Mouse (Mus musculus) spleen, adult 2 months (tissue): ENCODE data around the gene Slc29a1. TPM values are rescaled to one million over a fixed set of nuclear protein-coding genes. Genes with fewer than 3 reads are reported as not detected.

ENCODE experiments used
- DNase-seq, 2 experiments: peaks; one replicate each; pipeline versions ENCODE4 v3.0.0 to v3.0.0-alpha.2; 2012 to 2021; ENCODE audit warnings: low spot score in 2 of 2, low read depth in 1 of 2
- H3K27ac ChIP-seq: fragments of 200-500 bp; 2 replicates; pipeline ENCODE4 v1.5.1; 2012; ENCODE audit warnings: low read length, inconsistent platforms; ENCODE audit not compliant: insufficient read depth
- H3K27me3 ChIP-seq: fragments of 200-500 bp; 2 replicates; pipeline ENCODE4 v1.6.1; 2012; ENCODE audit warnings: mild to moderate bottlenecking, moderate library complexity, low read length, inconsistent platforms; ENCODE audit not compliant: control insufficient read depth, insufficient read depth
- H3K36me3 ChIP-seq: fragments of 200-500 bp; 2 replicates; pipeline ENCODE4 v1.6.1; 2012; ENCODE audit warnings: mild to moderate bottlenecking, low read length, inconsistent platforms; ENCODE audit not compliant: control insufficient read depth, insufficient read depth
- H3K4me1 ChIP-seq: fragments of 200-500 bp; 2 replicates; pipeline ENCODE4 v1.6.1; 2011; ENCODE audit warnings: inconsistent platforms; ENCODE audit not compliant: control insufficient read depth, insufficient read depth, insufficient read length
- H3K4me3 ChIP-seq: fragments of 200-500 bp; 2 replicates; pipeline ENCODE4 v1.5.1; 2011; ENCODE audit warnings: mild to moderate bottlenecking, inconsistent platforms; ENCODE audit not compliant: insufficient read depth, insufficient read length; ENCODE audit errors: extremely low read depth
- CTCF ChIP-seq: fragments of 200-500 bp; IDR thresholded peaks from 2 replicates; pipeline ENCODE4 v1.5.1; 2011; ENCODE audit warnings: mild to moderate bottlenecking, inconsistent platforms; ENCODE audit not compliant: insufficient read depth, insufficient read length, insufficient replicate concordance; ENCODE audit errors: extremely low read depth
- POLR2A ChIP-seq: fragments of 200-500 bp; IDR thresholded peaks from 2 replicates; pipeline ENCODE4 v1.6.1; 2011; ENCODE audit warnings: low read depth, low read length, inconsistent platforms
- WGBS: fragments of 180-500 bp; shearing (Covaris S2); methylation state at CpG from one replicate; pipeline ENCODE4 v1.1.7; 2018; 5-methylcytosine and 5-hydroxymethylcytosine counted together
- polyA plus RNA-seq: library from polyadenylated mRNA; depleted of rRNA; stranded (reverse); fragments of >200 nt; gene quantifications from 2 replicates; pipeline ENCODE4 v1.2.3, GENCODE M21; 2012

Gene Slc29a1
- polyA plus RNA-seq, 1 experiment: 122 TPM

GRCm38 (mm10) chr17:45589844-45590243 is 9.6 kb downstream of the Slc29a1 start:
- Histone ChIP-seq H3K4me1 (peaks cover 9% of the 10 kb centered on the region; the same call in 1 of the 2 replicates), H3K4me3 (no peak overlapping the region), H3K27me3 (no peaks in the 10 kb centered on the region), H3K27ac (no peak overlapping the region), H3K36me3 (no peaks in the 10 kb centered on the region)
- TF ChIP-seq POLR2A (no peak), CTCF (no peak)
- 90% methylated on average over 8 of the region's 8 CpGs for WGBS
- DNase-seq: no peak

GRCm38 (mm10) chr17:45589236-45589635 is 10.2 kb downstream of the Slc29a1 start:
- TF ChIP-seq CTCF: no peak
- TF ChIP-seq POLR2A: no peak
- DNase-seq: no peak
- Histone ChIP-seq H3K4me3 (no peak overlapping the region), H3K27me3 (no peaks in the 10 kb centered on the region), H3K27ac (no peak overlapping the region), H3K36me3 (no peaks in the 10 kb centered on the region), H3K4me1 (peaks cover 7% of the 10 kb centered on the region; the same call in 1 of the 2 replicates)
- 98% methylated on average over 7 of the region's 7 CpGs for WGBS

DNA sequence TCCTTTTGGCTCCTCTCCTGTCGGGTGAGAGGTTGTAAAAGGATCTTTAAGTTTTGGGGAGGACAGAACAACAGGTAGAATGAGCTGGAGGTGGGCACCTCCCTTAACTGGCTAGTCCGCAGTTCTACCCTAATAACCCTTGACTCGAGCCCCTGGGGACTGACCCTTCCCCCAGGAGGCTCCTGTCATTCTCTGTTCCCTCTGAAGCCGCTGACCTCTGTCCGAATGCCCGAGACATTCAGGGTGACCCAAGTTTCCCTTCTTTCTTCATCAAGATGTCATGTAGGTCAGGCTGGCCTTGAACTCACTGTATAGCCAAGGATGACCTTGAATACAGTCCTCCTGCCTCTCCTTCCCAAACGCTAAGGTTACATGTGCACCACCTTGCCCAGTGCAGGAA is 11.0 kb downstream of the Slc29a1 start:
- WGBS: 95% methylated on average over 7 of the region's 7 CpGs

DNA sequence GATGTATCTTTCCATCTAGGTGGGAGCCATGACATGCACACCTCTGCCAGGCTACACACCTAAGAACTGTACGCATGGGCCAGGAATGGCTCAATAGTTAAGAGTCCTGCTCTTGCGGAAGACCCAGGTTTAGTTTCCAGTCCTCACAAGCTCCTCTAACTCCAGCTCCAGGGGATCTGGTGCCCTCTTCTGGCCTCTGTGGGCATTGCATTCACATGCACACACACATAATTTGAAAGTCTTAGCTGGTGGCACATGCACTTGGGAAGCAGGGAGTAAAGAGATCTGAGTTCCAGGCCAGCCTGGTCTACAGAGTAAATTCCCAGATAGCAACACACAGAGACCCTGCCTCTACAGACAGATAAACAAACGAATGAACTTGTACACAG is 13.0 kb downstream of the Slc29a1 start:
- no peaks in the 10 kb centered on the region for H3K27me3 ChIP-seq
- TF ChIP-seq CTCF (no peak), POLR2A (no peak)
- DNase-seq: no peak
- 93% methylated on average over 3 of the region's 3 CpGs for WGBS
- H3K36me3 ChIP-seq: no peaks in the 10 kb centered on the region
- H3K4me1 ChIP-seq: peaks cover 3% of the 10 kb centered on the region; the same call in 1 of the 2 replicates
- H3K27ac ChIP-seq: no peak overlapping the region
- no peak overlapping the region for H3K4me3 ChIP-seq

More for the DNA sequence above, 11.0 kb downstream of the Slc29a1 start:
- Histone ChIP-seq H3K27ac (no peak overlapping the region), H3K4me3 (no peak overlapping the region), H3K36me3 (no peaks in the 10 kb centered on the region), H3K4me1 (peaks cover 8% of the 10 kb centered on the region; the same call in 1 of the 2 replicates), H3K27me3 (no peaks in the 10 kb centered on the region)
- no peak for TF ChIP-seq POLR2A
- no peak for TF ChIP-seq CTCF
- no peak for DNase-seq

DNA sequence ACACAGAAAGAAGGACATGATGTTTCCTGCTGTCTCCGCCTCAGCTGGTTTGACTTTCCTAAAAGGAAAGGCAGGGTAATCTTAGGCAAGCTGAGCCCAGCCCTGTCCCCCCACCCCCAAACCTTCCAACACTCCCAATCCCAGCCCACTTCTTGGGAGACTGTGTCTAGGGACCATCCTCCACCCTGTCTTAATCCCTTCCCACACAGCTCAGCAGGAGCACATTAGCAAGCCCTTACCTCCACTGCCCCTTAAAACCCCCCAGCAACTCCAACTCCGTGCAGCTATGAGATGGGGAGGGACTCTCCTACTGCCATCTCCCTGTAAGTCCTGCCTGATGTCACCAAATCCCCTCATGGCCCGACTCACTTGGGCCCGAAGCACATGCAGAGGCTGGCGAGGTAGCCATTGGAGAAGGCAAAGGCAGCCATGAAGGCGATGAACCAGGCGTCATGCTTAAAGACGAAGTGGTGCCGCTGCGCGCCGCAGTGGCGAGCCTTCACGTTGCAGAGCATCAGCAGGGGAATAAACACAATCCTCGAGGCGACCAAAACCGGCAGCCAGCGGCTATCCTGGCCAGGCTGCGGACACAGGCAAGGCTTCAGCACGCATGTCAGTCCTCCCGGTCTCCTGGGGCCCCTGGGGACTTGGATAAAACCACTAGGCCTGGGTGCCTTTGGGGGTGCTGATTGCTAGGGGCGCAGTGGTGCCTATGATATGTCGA is 13.5 kb downstream of the Slc29a1 start:
- no peaks in the 10 kb centered on the region for H3K27me3 ChIP-seq
- DNase-seq: no peak
- H3K4me1 ChIP-seq: peaks cover 3% of the 10 kb centered on the region; the same call in 1 of the 2 replicates
- 89% methylated on average over 23 of the region's 23 CpGs for WGBS
- H3K27ac ChIP-seq: peak overlapping the region; percentile 57
- H3K36me3 ChIP-seq: no peaks in the 10 kb centered on the region
- no peak overlapping the region for H3K4me3 ChIP-seq
- TF ChIP-seq CTCF (no peak), POLR2A (no peak)

DNA sequence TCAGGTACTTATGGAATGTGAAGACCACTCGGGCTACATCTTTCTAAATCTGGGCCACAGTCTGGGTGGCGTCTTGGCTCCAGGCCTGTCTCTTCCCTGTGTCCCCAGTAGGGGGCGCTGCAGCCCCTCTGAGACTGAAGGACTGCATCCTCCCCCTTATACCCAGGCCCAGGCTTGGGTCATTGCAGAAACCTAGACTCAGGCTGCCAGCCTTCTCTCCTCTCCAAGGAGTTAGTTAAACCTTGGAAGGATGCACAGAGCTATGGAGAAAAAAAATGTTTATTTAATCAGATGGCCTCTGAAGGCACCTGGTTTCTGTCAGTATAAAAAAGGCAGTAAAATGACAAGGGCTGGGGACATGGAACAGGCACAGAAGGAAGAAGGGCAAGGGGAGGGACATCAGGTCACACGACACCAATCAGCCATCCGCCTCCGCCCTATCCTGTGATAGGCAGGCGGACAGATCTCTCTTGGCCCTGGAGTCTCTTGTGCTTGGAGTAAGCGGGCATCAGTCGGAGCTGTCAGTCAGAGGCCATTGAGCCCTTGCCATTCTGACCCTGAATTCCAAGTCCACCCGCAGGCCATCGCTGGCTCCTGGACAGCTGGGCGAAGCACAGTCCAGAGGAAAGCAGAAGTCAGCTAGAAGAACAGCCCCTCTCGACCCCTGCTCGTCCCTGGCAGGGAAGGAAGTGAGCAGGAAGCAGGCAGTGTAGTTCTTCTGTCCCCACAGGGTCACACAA is 14.3 kb downstream of the Slc29a1 start:
- TF ChIP-seq CTCF (peak; percentile 85), POLR2A (no peak)
- WGBS: 47% methylated on average over 14 of the region's 14 CpGs
- Histone ChIP-seq H3K4me3 (peak overlapping the region; percentile 10; the same call in 1 of the 2 replicates), H3K4me1 (peaks cover 3% of the 10 kb centered on the region; the same call in 1 of the 2 replicates), H3K36me3 (no peaks in the 10 kb centered on the region), H3K27me3 (no peaks in the 10 kb centered on the region), H3K27ac (peak overlapping the region; percentile 79)
- peak in 1 of 2 experiments; percentile 60 for DNase-seq
